Mouse (Mus musculus) midbrain, embryonic 12.5 days (tissue): Measurements from ENCODE around the gene Foxl2. TPM values are rescaled to one million over a fixed set of nuclear protein-coding genes. Genes with fewer than 3 reads are reported as not detected.

Source experiments
- ATAC-seq: fragments of 200-750 bp; cut with Nextera tagmentation; 2 replicates; pipeline ENCODE4 v1.8.0; 2017; ENCODE audit warnings: low read depth, moderate TSS enrichment, moderate library complexity; ENCODE audit not compliant: low FRiP score
- H3K27ac ChIP-seq: fragments of 300-500 bp; sonication (generic); replicated peaks from 2 replicates; pipeline ENCODE4 v1.5.1; 2016; ENCODE audit warnings: mild to moderate bottlenecking
- H3K27me3 ChIP-seq: fragments of 300-500 bp; sonication (generic); 2 replicates; pipeline ENCODE4 v1.6.1; 2016; ENCODE audit warnings: mild to moderate bottlenecking
- H3K36me3 ChIP-seq: fragments of 300-500 bp; sonication (generic); 2 replicates; pipeline ENCODE4 v1.6.1; 2016
- H3K4me1 ChIP-seq: fragments of 300-500 bp; sonication (generic); 2 replicates; pipeline ENCODE4 v1.6.1; 2016
- H3K4me2 ChIP-seq: fragments of 300-500 bp; sonication (generic); replicated peaks from 2 replicates; pipeline ENCODE4 v1.6.1; 2016; ENCODE audit warnings: mild to moderate bottlenecking, moderate library complexity
- H3K4me3 ChIP-seq: fragments of 300-500 bp; sonication (generic); 2 replicates; pipeline ENCODE4 v1.5.1; 2016; ENCODE audit warnings: mild to moderate bottlenecking
- H3K9ac ChIP-seq: fragments of 300-500 bp; sonication (generic); replicated peaks from 2 replicates; pipeline ENCODE4 v1.6.1; 2016; ENCODE audit warnings: mild to moderate bottlenecking, moderate library complexity
- H3K9me3 ChIP-seq: fragments of 300-500 bp; sonication (generic); 2 replicates; pipeline ENCODE4 v1.6.1; 2016; ENCODE audit warnings: mild to moderate bottlenecking
- WGBS: fragments of 180-500 bp; shearing (Covaris S2); methylation state at CpG from one replicate; pipeline ENCODE4 v1.1.7; 2016; 5-methylcytosine and 5-hydroxymethylcytosine counted together
- polyA plus RNA-seq: library from polyadenylated mRNA; unstranded; fragments of >200 nt; fragmentation: Nextera tagmentation; extraction: Ambion mirVana; gene quantifications from 2 replicates; pipeline ENCODE4 v1.2.1, GENCODE M21; 2016

Foxl2 gene
- polyA plus RNA-seq, 1 experiment from 2014 or later, result 4.1 TPM

GRCm38 (mm10) chr9:98973101-98973521 is 18.0 kb downstream of the Foxl2 start:
- H3K4me1 ChIP-seq, result peaks cover 7% of the 10 kb centered on the region
- peak overlapping the region; percentile 61 for H3K4me2 ChIP-seq
- H3K36me3 ChIP-seq, result no peaks in the 10 kb centered on the region
- peaks cover 87% of the 10 kb centered on the region for H3K27me3 ChIP-seq
- H3K9me3 ChIP-seq, result peaks cover 6% of the 10 kb centered on the region
- peak; percentile 44; the same call in 1 of the 2 replicates for ATAC-seq
- under 1% methylated on average over 40 of the region's 40 CpGs for WGBS
- H3K4me3 ChIP-seq, result peak overlapping the region; percentile 36
- peak overlapping the region; percentile 29; the same call in 1 of the 2 replicates for H3K9ac ChIP-seq
- no peak overlapping the region for H3K27ac ChIP-seq

- peaks cover 84% of the 10 kb centered on the region for H3K27me3 ChIP-seq
- H3K4me3 ChIP-seq, result peak overlapping the region; percentile 36
- ATAC-seq, result no peak
- no peak overlapping the region for H3K9ac ChIP-seq
- H3K27ac ChIP-seq, result no peak overlapping the region
- H3K36me3 ChIP-seq, result no peaks in the 10 kb centered on the region
- H3K9me3 ChIP-seq, result peaks cover 6% of the 10 kb centered on the region
- H3K4me1 ChIP-seq, result peaks cover 7% of the 10 kb centered on the region
- 6% methylated on average over 7 of the region's 7 CpGs for WGBS
- peak overlapping the region; percentile 61 for H3K4me2 ChIP-seq
Measured at GRCm38 (mm10) chr9:98973561-98973960, 18.5 kb downstream of the Foxl2 start.

- Histone ChIP-seq H3K27ac (no peak overlapping the region), H3K4me3 (no peak overlapping the region), H3K9me3 (peaks cover 6% of the 10 kb centered on the region), H3K27me3 (peaks cover 81% of the 10 kb centered on the region), H3K4me1 (peaks cover 8% of the 10 kb centered on the region), H3K4me2 (no peak overlapping the region), H3K36me3 (no peaks in the 10 kb centered on the region), H3K9ac (no peak overlapping the region)
- WGBS, result 26% methylated on average over 2 of the region's 2 CpGs
- no peak for ATAC-seq
Measured at GRCm38 (mm10) chr9:98974898-98975297, 19.8 kb downstream of the Foxl2 start.

GRCm38 (mm10) chr9:98976081-98976480 is 21.0 kb downstream of the Foxl2 start:
- 93% methylated on average over 1 of the region's 1 CpGs for WGBS
- Histone ChIP-seq H3K36me3 (no peaks in the 10 kb centered on the region), H3K4me1 (peaks cover 10% of the 10 kb centered on the region), H3K9ac (no peak overlapping the region), H3K27ac (no peak overlapping the region), H3K4me3 (no peak overlapping the region), H3K27me3 (peaks cover 70% of the 10 kb centered on the region), H3K9me3 (no peaks in the 10 kb centered on the region), H3K4me2 (no peak overlapping the region)
- ATAC-seq, result no peak

- Histone ChIP-seq H3K4me1 (peaks cover 10% of the 10 kb centered on the region), H3K9me3 (no peaks in the 10 kb centered on the region), H3K9ac (no peak overlapping the region), H3K4me2 (no peak overlapping the region), H3K4me3 (no peak overlapping the region), H3K27me3 (peaks cover 66% of the 10 kb centered on the region), H3K27ac (no peak overlapping the region), H3K36me3 (no peaks in the 10 kb centered on the region)
- WGBS, result 45% methylated on average over 5 of the region's 5 CpGs
- ATAC-seq, result no peak
Measured at GRCm38 (mm10) chr9:98976520-98976919, 21.4 kb downstream of the Foxl2 start.

- Histone ChIP-seq H3K27ac (no peak overlapping the region), H3K4me3 (peak overlapping the region; percentile 37), H3K4me2 (peak overlapping the region; percentile 56), H3K9me3 (no peaks in the 10 kb centered on the region), H3K27me3 (peaks cover 48% of the 10 kb centered on the region), H3K4me1 (0 out of 2 replicates have a peak, but pooled peaks cover 3% of the 10 kb centered on the region), H3K36me3 (no peaks in the 10 kb centered on the region), H3K9ac (peak overlapping the region; percentile 46; the same call in 1 of the 2 replicates)
- 7% methylated on average over 29 of the region's 29 CpGs for WGBS
- ATAC-seq, result peak; percentile 68
Measured at GRCm38 (mm10) chr9:98979431-98980416, 24.6 kb downstream of the Foxl2 start.

- Histone ChIP-seq H3K9ac (peak within 1 kb of the TSS; percentile 77), H3K27ac (peak within 1 kb of the TSS; percentile 82), H3K36me3 (no peaks in the 10 kb centered on the region), H3K4me1 (peaks cover 7% of the 10 kb centered on the region), H3K9me3 (no peaks in the 10 kb centered on the region), H3K4me2 (peak within 1 kb of the TSS; percentile 92), H3K27me3 (peaks cover 11% of the 10 kb centered on the region), H3K4me3 (peak within 1 kb of the TSS; percentile 87)
- 1% methylated on average over 39 of the region's 45 CpGs for WGBS
- peak; percentile 99 for ATAC-seq
Measured at GRCm38 (mm10) chr9:98985800-98986475, 30.9 kb downstream of the Foxl2 start, which contains the start of gene Faim. TSS of gene Faim (plus strand) at chr9:98986373.

GRCm38 (mm10) chr9:98986476-98987096 is 31.5 kb downstream of the Foxl2 start:
- peak; percentile 66; the same call in 1 of the 2 replicates for ATAC-seq
- H3K4me1 ChIP-seq, result peaks cover 7% of the 10 kb centered on the region
- 0% methylated on average over 50 of the region's 50 CpGs for WGBS
- H3K27me3 ChIP-seq, result peaks cover 11% of the 10 kb centered on the region
- H3K27ac ChIP-seq, result peak overlapping the region; percentile 73
- H3K36me3 ChIP-seq, result no peaks in the 10 kb centered on the region
- peak overlapping the region; percentile 92 for H3K4me2 ChIP-seq
- H3K9ac ChIP-seq, result peak overlapping the region; percentile 77
- H3K9me3 ChIP-seq, result no peaks in the 10 kb centered on the region
- peak overlapping the region; percentile 87 for H3K4me3 ChIP-seq

- peak overlapping the region; percentile 77 for H3K9ac ChIP-seq
- no peaks in the 10 kb centered on the region for H3K36me3 ChIP-seq
- peak overlapping the region; percentile 87 for H3K4me3 ChIP-seq
- H3K27me3 ChIP-seq, result peaks cover 11% of the 10 kb centered on the region
- H3K27ac ChIP-seq, result no peak overlapping the region
- no peak for ATAC-seq
- 57% methylated on average over 9 of the region's 9 CpGs for WGBS
- peak overlapping the region; percentile 92 for H3K4me2 ChIP-seq
- peaks cover 7% of the 10 kb centered on the region for H3K4me1 ChIP-seq
- H3K9me3 ChIP-seq, result no peaks in the 10 kb centered on the region
Measured at GRCm38 (mm10) chr9:98987131-98987530, 32.0 kb downstream of the Foxl2 start.

GRCm38 (mm10) chr9:98994103-98994502 is 39.0 kb downstream of the Foxl2 start:
- H3K9ac ChIP-seq, result no peak overlapping the region
- no peak overlapping the region for H3K4me2 ChIP-seq
- H3K9me3 ChIP-seq, result no peaks in the 10 kb centered on the region
- H3K27ac ChIP-seq, result no peak overlapping the region
- ATAC-seq, result no peak
- peaks cover 24% of the 10 kb centered on the region for H3K36me3 ChIP-seq
- H3K4me3 ChIP-seq, result no peak overlapping the region
- WGBS, result 80% methylated on average over 4 of the region's 4 CpGs
- no peaks in the 10 kb centered on the region for H3K4me1 ChIP-seq
- H3K27me3 ChIP-seq, result no peaks in the 10 kb centered on the region

GRCm38 (mm10) chr9:98999881-99000339 is 44.8 kb downstream of the Foxl2 start:
- no peak overlapping the region for H3K4me2 ChIP-seq
- H3K4me1 ChIP-seq, result no peaks in the 10 kb centered on the region
- no peak overlapping the region for H3K27ac ChIP-seq
- H3K27me3 ChIP-seq, result no peaks in the 10 kb centered on the region
- WGBS, result 86% methylated on average over 9 of the region's 9 CpGs
- peaks cover 42% of the 10 kb centered on the region for H3K36me3 ChIP-seq
- ATAC-seq, result no peak
- no peaks in the 10 kb centered on the region for H3K9me3 ChIP-seq
- no peak overlapping the region for H3K9ac ChIP-seq
- H3K4me3 ChIP-seq, result no peak overlapping the region
